Mouse (Mus musculus) erythroblast, embryonic 14.5 days (primary cell): ENCODE results near the gene Nkiras2. TPM values are rescaled to one million over a fixed set of nuclear protein-coding genes. Genes with fewer than 3 reads are reported as not detected.
"Not testable (repeated sequence)": the region's sequence is repeated elsewhere in the genome, so short reads cannot be mapped to it uniquely, and the experiment has no call there.

Experiments used
- H3K27me3 ChIP-seq: 2 replicates; pipeline ENCODE4 v1.6.1; 2012; ENCODE audit warnings: inconsistent platforms; ENCODE audit not compliant: control insufficient read depth
- H3K36me3 ChIP-seq: 2 replicates; pipeline ENCODE4 v1.6.1; 2012; ENCODE audit warnings: mild to moderate bottlenecking, inconsistent platforms; ENCODE audit not compliant: control insufficient read depth
- H3K4me1 ChIP-seq: 2 replicates; pipeline ENCODE4 v1.6.1; 2012; ENCODE audit warnings: inconsistent platforms; ENCODE audit not compliant: control insufficient read depth
- H3K4me3 ChIP-seq: replicated peaks from 2 replicates; pipeline ENCODE3; 2012; ENCODE audit warnings: moderate library complexity, mild to moderate bottlenecking, inconsistent platforms
- H3K9me3 ChIP-seq: 2 replicates; pipeline ENCODE4 v1.6.1; 2012; ENCODE audit warnings: low read length, inconsistent platforms, mixed read lengths; ENCODE audit not compliant: control insufficient read depth
- GATA1 ChIP-seq: IDR thresholded peaks from 2 replicates; pipeline ENCODE4 v1.6.1; 2012; ENCODE audit warnings: low read length, inconsistent platforms, mixed read lengths
- TAL1 ChIP-seq: IDR thresholded peaks from 3 replicates; pipeline ENCODE4 v1.6.1; 2012; ENCODE audit warnings: low read length, inconsistent platforms, mixed read lengths
- polyA plus RNA-seq: library from polyadenylated mRNA; stranded (reverse); fragments of >175 nt; gene quantifications from 2 replicates; pipeline ENCODE4 v1.2.3, GENCODE M21; 2012

Nkiras2 gene
- polyA plus RNA-seq, 1 experiment, result 3.2 TPM

GRCm38 (mm10) chr11:100577852-100578599, 41.0 kb upstream of the Nkiras2 start:
- Histone ChIP-seq H3K4me3 (no peak overlapping the region), H3K9me3 (no peaks in the 10 kb centered on the region), H3K27me3 (no peaks in the 10 kb centered on the region), H3K36me3 (peaks cover 49% of the 10 kb centered on the region), H3K4me1 (peaks cover 22% of the 10 kb centered on the region)
- no peak for TF ChIP-seq TAL1
- no peak for TF ChIP-seq GATA1

GRCm38 (mm10) chr11:100579116-100579799, 39.8 kb upstream of the Nkiras2 start:
- peaks cover 20% of the 10 kb centered on the region for H3K4me1 ChIP-seq
- no peaks in the 10 kb centered on the region for H3K9me3 ChIP-seq
- peaks cover 62% of the 10 kb centered on the region for H3K36me3 ChIP-seq
- H3K4me3 ChIP-seq, result no peak overlapping the region
- no peaks in the 10 kb centered on the region for H3K27me3 ChIP-seq
- TF ChIP-seq GATA1, result no peak
- no peak for TF ChIP-seq TAL1

GRCm38 (mm10) chr11:100580275-100580674, 38.8 kb upstream of the Nkiras2 start:
- no peak overlapping the region for H3K4me3 ChIP-seq
- no peaks in the 10 kb centered on the region for H3K9me3 ChIP-seq
- H3K4me1 ChIP-seq, result peaks cover 10% of the 10 kb centered on the region
- H3K27me3 ChIP-seq, result no peaks in the 10 kb centered on the region
- peaks cover 72% of the 10 kb centered on the region for H3K36me3 ChIP-seq
- no peak for TF ChIP-seq TAL1
- no peak for TF ChIP-seq GATA1

DNA sequence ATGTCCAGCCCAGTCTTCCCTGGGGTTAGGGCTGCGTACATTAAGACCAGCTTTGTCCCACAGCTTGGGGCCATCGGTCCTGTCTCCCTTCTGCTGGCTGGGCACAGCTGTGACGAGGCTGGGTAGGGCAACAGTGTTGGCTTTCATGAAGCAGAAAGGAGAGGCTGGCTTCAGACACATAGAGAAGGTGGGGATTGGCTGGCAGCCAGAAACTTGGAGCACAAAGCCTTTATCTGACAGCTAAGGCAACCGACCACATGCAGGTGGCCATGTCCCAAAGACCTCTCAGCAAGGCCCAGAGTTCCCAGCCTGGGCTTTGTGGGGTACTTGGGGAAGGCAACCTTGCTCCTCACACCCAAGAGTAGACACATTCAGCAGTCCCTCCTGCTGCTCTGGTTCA, 37.3 kb upstream of the Nkiras2 start:
- no peaks in the 10 kb centered on the region; the same call in 1 of the 2 replicates for H3K4me1 ChIP-seq
- no peaks in the 10 kb centered on the region for H3K9me3 ChIP-seq
- H3K36me3 ChIP-seq, result peaks cover 87% of the 10 kb centered on the region
- TF ChIP-seq GATA1 (no peak), TAL1 (no peak)
- no peak overlapping the region for H3K4me3 ChIP-seq
- no peaks in the 10 kb centered on the region for H3K27me3 ChIP-seq

DNA sequence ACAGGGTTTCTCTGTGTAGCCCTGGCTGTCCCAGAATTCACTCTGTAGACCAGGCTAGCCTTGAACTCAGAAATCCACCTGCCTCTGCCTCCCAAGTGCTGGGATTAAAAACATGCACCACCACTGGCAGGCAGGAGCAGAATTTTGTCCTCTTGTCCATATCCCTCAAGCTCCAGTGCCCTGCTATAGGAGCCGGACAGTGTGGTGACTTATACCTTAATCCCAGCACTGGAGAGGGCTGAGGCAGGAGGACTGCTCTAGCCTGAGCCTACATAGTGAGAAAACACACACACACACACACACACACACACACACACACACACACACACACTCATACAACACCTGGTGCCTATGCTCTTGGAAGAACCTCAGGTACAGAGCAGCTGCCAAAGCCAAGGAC, 36.6 kb upstream of the Nkiras2 start:
- H3K27me3 ChIP-seq, H3K4me3 ChIP-seq, H3K9me3 ChIP-seq, H3K4me1 ChIP-seq: not testable (repeated sequence)
- peaks cover 92% of the 10 kb centered on the region for H3K36me3 ChIP-seq

- no peaks in the 10 kb centered on the region; the same call in 1 of the 2 replicates for H3K4me1 ChIP-seq
- no peak overlapping the region for H3K4me3 ChIP-seq
- H3K27me3 ChIP-seq, result no peaks in the 10 kb centered on the region
- TF ChIP-seq TAL1, result no peak
- no peak for TF ChIP-seq GATA1
- H3K36me3 ChIP-seq, result peaks cover 97% of the 10 kb centered on the region
- H3K9me3 ChIP-seq, result no peaks in the 10 kb centered on the region
Observed at GRCm38 (mm10) chr11:100582836-100583235, 36.2 kb upstream of the Nkiras2 start.

DNA sequence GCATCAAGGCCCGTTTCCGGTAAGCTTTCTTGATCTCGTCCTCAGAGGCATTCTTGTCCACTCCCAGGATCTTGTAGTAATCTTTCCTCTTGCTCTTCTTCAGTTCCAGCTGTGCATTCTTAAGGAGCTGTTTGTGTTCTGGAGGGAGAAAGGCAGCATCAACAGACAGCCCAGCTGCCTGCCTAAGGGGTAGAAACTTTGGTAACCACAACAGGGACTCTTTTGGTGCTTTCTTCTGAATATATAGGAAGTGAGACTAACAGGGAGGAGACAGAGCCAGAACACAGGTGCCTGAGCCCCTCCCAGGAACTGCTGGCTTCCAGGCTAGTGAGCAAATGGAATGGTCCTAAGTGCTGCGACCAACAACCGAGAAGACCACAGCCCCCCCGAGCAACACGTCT, 34.5 kb upstream of the Nkiras2 start:
- H3K4me3 ChIP-seq, result no peak overlapping the region
- H3K4me1 ChIP-seq, result no peaks in the 10 kb centered on the region; the same call in 1 of the 2 replicates
- H3K9me3 ChIP-seq, result no peaks in the 10 kb centered on the region
- peaks cover 97% of the 10 kb centered on the region for H3K36me3 ChIP-seq
- TF ChIP-seq GATA1 (no peak), TAL1 (no peak)
- H3K27me3 ChIP-seq, result no peaks in the 10 kb centered on the region

DNA sequence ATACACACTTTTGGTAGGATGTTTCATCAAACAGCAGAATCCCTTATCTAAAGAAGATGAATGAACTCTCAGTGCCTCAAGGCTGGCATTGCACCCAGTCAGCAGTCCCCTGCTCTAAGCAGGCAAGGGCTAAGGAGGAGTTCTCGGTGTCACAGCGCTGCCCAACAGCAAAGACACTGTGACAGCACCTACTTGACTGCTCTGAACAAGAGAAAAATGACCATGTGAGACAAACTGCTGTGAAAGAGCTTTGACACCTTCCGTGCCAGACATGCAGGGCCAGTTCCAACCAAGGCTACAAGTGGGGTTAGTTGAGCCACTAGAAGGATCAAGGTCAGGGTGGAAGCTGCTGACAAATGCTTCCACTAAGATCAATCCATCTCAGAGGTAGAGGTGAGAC, 33.9 kb upstream of the Nkiras2 start:
- Histone ChIP-seq H3K36me3 (peaks cover 98% of the 10 kb centered on the region), H3K4me3 (no peak overlapping the region), H3K9me3 (no peaks in the 10 kb centered on the region), H3K4me1 (no peaks in the 10 kb centered on the region; the same call in 1 of the 2 replicates), H3K27me3 (no peaks in the 10 kb centered on the region)
- TF ChIP-seq GATA1, result no peak
- TF ChIP-seq TAL1, result no peak

DNA sequence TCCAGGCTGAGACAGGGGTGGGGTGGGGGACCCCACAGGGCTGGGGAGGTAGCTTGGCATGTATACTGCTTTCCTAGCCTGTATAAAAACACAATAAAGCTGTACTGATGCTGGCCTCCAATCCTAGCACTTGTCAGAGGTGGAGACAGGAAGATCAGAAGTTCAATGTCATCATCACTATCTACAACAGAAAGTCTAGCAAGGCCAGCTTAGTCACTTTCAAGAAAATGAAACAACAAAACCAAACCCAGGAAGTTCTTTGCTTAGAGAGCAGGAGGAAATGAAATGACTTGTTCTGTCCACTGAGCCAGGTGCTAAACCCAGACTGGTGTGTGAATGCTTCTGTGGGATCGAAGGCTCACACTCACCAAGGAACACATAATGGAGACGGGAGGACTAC, 30.6 kb upstream of the Nkiras2 start:
- peaks cover 97% of the 10 kb centered on the region for H3K36me3 ChIP-seq
- no peaks in the 10 kb centered on the region for H3K4me1 ChIP-seq
- no peak overlapping the region for H3K4me3 ChIP-seq
- H3K9me3 ChIP-seq, result no peaks in the 10 kb centered on the region
- TF ChIP-seq GATA1 (no peak), TAL1 (no peak)
- no peaks in the 10 kb centered on the region for H3K27me3 ChIP-seq
